Mouse (Mus musculus): ENCODE measurements around the gene Mxd3.

The Mxd3 gene

DNA sequence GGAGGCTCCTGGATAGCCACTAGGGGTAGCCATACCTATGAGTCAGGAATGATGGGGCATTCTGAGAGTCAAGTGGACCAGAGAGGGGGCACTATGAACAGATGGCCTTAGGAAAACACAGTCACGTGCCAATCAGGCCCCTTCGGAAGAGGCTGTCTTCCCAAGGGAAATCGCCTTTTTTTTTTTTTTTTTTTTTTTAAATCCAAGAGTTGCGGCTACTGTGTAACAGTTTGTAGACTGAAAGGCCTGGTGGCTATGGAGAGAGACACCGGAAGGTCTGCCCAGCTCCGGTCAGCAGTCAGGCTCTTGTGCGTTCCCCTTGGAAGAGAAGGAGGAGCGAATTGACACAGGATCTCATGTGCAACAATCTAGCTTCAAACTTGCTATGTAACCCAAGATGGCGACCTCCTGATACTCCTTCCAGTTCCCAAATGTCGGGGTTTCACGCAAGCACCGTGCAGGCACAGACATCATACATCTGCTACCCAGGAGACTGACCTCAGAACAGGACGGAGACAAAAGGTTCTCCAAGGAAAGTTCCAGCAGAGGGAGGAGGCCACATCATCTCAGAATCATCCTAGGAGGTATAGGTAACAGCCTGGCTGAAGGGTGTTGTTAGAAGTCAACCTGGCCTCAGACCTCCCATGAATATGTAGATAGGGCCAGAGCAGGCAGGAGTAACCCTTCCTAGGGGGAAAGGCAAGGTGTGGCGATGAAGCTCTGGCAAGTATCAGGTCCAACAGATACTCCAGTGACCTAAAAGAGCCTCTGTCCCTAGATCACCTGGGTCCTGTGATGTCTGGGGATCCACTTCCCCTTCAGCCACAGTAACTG is 1.2 kb upstream of the Mxd3 start:
- no peak for DNase-seq

DNA sequence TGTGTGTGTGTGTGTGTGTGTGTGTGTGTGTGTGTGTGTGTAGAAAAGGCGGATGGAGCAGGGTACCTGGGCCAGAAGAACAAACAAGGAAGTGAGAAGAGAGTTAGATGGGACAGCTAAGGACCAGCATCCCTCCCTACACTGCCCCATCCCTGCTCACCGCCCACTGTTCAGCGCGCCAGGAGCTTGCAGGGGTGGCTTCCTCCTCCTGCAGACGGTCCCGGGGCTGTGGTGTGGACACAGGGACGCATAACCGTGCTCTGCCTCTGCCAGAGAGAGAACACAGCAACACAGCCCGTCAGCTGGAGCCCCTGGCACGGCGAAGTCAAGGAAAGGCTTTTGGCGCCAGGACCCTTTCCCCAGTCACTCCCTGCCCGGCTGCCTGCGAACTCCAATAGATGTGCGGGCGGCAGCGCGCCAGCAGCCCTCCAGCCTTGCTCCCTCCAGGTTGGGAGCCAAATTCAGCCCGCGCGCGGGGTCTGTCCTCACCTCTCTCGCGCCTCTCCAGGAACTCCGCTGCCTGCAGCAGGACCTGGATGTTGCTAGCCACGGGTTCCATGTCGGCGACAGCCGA is 427 bp downstream of the Mxd3 start:
- DNase-seq: peak; percentile 62

DNA sequence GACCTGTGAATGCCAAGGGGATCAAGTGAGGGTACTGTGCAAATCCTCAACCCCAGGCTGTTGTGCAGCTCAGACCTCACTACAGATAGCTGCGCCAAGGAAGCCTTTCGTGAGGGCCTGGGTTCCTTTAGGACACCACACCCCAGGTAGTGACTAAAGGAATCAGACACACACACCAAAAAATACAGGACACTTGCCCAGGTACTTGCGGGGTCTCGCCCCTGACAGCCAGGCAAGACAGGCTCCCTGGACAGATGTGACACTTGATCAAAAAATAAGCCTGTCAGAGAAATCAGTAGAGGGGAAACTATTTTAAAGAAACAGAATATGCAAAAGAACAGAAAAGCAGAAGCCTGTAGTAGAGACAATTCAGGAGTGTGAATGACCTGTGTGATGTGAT is 982 bp downstream of the Mxd3 start:
- no peak for DNase-seq

DNA sequence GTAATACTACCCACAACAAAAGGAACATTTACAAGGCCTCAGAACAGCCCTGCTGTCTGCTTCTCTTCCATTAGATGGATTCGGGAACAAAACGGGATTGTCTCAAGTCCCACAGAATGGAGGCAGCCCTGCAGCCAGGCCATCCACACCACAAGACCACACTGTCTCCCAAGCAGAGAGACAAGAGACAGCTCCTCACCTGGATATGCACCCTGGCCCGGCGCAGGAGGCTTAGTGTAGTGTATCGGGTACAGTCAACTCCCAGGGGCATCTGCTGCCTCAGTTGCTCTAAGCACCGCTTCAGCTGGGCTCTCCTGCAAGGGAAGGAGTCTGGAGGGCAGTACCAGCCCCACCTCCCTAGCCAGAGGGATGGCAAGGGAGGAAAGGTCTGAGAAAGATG is 1.5 kb downstream of the Mxd3 start:
- DNase-seq: no peak

DNA sequence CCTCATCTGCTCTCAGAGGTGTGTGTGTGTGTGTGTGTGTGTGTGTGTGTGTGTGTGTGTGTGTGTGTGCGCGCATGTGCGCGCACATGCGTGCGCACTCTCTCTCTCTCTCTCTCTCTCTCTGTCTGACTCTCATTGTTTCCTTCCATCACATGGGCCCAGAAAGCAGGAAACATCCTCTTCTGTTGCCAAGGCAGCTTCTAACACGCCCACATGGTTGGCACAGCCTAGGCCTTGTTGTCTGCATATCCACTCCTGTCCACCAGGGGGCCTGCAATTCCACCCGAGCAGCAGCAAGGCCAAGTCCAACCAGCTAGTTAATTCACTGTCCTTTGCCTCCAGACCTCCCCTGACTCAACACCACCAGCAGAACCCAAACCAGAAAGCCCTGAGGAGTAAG is 2.0 kb downstream of the Mxd3 start:
- DNase-seq: peak; percentile 77

DNA sequence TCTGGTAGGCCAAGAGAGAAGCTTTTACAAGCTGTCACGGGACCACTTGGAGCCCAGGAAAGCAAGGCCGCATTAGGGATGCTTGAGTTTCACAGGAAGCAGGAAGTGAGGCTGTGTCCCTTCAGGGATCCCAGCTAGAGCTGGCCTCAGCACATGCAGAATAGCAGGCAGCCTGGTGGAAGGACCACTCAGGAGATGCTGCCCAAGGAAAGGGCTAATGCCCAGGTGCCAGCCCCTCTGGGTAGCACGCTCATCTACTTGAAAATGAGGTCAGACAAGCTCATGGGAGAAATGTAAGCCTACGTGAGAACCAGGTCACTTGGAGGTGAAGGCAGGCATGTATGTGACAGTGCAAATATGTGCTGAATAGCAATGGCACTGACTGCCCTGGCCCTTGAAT is 2.5 kb downstream of the Mxd3 start:
- no peak for DNase-seq

DNA sequence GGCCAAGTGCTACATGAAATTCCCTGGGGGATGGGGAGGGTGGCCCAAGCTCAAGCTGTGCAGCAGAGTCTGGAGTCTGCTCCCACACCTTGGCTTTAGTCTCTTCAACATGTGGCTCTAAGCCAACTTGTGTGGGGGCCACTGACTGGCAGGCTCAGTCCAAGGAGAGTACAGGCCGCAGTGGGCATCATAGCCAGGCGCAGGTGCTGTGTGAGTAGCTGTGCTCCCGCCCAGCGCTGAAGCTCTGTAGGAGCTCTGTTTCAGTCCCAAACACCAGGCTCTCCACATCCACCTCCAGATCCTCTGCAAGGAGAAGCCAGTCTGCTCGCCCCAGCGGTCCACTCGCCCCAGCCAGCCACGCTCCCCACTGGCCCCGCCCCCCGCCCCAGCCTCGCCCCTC is 4.0 kb downstream of the Mxd3 start:
- DNase-seq: no peak

DNA sequence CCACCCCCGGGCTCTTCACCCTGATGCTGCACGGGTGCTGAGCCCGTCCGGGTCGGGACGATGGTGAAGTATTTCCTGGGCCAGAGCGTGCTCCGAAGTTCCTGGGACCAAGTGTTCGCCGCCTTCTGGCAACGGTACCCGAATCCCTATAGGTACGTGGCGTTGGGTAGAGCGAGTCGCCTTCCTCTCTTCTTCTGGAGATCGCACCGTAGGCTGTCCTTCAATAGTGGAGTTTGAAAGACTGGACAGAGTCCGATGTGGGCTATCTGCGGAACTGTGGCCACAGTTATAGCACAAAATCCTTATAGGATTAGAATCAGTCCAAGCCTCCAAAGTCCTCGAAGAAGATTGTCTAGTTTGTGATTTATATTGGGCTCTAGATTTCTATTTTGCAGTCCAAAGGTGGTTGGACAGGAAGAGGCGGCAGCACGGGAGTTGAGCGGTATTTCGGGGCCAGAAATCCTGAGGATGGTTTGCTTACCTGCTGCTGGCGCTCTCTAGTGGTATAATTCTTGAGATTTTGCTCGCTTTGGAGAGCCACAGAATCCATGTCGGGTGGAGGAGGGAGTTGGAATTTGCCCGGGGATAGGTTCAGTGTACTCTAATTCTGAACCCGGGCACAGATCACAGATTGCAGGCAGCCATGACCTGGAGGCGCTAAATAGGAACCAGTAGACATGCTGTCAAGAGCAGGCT is 7.3 kb downstream of the Mxd3 start:
- DNase-seq: no peak

DNA sequence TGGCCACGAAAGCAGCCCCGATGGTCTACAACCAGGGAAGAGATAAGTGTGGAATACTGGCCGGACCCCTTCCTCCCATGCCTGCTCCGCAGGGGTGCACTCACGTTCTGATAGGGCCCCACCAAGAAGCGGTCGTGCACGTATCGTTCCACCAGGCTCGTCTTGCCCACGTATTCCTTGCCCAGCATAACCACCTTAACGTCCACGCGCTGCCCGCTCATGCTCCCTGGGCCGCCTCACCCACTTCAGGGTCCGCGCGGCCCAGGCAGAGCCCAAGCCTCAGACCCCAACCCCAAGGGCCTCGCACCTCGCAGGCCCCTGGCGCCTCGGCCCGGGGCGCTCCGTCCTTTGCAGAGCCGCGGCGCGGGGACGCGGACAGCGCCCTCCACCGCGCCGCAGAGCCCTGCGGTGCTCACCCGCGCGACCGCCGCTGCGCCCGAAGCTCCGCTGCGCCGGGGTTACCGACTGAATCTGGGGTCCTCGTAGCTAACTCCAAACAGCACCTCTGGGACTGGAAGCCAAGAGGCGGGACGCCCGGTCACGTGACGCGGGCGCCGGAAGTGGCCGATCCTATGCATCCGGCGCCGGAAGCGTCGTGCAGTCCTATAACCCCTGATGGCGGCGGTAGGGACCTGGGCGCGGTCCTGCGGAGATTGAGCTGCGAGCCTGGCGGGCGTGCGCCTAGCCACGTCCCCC is 8.0 kb downstream of the Mxd3 start, which contains the start of gene Rab24:
Gene Rab24 (minus strand): TSS at position 513 of the 696 bp plus-strand sequence.
- DNase-seq: peak; percentile 87

DNA sequence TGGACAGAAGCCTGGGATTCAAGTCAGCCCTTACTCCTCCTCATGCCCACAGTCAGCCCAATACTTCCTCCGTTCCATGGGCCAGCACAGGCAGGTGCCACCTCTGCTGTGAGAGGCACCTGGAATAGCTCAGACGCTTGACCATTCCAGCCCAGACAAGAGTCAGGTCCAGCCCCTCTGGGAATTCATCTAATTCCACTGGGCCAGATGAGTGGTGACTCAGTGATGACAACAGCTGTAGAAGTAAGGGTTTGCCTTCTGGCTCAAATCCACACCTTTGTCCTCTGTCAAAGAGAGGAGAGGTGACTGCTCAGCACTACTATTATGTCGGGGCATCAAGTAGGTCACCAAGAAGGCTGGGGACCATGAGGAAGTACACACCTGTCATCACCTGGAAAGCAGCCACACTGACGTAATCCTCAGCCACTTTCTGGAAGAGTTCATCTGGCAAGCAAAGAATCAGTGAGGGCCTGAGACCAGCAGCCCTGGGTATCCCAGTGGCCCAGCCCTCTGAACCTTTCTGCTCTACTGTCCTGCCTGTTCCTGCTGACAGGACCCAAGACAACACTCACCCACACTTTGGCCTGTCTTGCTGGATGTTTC is 9.6 kb downstream of the Mxd3 start, which contains the start of gene Prelid1:
Gene Prelid1 (plus strand): TSS at position 570 of the 603 bp plus-strand sequence.
- no peak for DNase-seq

DNA sequence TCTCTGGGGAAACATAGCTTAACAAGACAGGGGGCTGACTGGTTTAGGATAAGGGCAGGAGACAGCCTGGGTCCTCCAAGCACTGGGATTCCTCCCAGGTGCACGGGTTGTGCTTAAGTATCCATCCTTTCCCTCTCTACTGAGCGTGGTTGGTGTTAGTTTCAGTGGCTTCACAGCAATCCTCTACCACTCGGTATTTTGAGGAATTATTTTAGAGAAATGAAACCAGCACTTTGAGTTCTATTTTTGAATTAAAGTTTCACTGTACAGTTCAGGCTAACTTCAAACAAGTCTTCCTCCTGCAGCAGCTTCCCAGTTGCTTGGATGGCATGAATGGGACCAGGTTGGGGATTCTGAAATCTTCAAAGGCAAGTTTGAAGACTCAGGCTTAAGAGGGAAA is 11.3 kb downstream of the Mxd3 start:
- no peak for DNase-seq

DNA sequence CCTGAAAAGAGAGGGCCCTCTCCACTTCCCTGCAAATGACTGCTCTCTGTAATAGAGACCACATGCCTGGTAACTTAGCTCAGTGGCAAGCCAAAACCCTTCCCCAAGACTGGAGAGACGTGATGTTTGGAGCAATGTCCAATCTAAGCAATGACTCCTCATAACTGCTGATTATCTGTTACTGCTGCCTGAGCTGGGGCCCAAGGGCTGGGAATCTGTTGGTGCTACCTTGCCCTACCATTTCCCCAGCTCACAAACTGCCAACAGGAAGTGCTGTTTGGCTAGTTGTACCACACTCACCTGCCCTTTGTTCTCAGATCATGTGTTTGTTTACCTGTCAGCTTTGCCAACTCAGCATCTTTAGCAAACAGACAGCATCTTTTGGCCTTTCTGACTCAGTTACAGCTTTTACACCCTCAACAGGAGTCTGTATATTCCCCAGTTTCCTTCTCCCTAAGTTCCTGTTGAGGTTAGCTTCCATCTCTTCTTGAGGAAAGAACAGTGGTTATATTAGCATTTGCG is 14.7 kb downstream of the Mxd3 start:
- DNase-seq: no peak

DNA sequence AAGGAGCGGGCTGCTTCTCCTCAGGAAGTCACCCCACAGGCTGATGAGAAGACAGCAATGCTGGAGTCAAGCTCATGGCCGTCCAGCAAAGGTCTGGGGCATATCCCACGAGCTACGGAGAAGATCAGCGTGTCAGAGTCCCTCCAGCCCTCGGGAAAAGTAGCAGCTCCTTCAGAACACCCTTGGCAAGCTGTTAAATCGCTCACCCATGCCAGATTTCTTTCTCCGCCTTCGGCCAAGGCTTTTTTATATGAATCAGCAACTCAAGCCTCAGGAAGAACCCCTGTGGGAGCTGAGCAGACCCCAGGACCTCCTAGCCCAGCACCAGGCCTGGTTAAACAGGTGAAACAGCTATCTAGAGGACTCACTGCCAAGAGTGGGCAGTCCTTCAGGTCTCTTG is 16.6 kb downstream of the Mxd3 start:
- no peak for DNase-seq

DNA sequence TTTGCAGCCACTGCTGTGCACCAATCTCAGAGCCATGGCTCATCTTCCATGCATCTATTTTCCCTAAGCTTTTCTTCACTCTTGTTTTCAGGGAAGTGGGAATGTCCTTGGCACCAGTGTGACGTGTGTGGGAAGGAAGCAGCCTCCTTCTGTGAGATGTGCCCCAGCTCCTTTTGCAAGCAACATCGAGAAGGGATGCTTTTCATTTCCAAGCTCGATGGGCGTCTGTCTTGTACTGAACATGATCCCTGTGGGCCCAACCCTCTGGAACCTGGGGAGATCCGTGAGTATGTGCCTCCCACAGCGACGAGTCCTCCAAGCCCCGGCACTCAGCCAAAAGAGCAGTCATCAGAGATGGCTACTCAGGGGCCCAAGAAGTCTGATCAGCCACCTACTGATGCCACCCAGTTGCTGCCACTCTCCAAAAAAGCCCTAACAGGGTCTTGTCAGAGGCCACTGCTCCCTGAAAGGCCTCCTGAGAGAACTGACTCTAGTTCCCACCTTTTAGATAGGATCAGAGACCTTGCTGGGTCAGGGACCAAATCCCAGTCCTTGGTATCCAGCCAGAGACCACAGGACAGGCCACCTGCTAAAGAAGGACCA is 17.5 kb downstream of the Mxd3 start:
- DNase-seq: no peak

DNA sequence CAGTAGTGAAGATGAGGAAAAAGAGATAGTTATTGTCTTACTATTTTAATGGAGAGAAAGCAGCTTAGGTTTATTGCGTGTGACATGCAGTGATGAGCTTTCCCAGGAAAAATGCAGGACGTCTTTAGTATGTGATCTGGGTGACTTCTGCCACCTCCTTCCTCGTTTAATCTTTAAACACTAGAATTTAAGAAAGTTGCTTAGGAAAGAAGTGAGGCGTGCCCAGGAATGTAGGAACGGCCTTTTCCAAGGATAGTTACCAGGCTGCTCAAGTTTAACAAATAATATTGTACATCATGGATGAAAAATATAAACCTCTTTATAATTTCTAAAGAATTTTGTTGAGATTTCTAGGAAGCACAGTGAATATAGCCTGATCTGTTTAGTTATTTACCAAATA is 28.7 kb downstream of the Mxd3 start:
- DNase-seq: no peak

DNA sequence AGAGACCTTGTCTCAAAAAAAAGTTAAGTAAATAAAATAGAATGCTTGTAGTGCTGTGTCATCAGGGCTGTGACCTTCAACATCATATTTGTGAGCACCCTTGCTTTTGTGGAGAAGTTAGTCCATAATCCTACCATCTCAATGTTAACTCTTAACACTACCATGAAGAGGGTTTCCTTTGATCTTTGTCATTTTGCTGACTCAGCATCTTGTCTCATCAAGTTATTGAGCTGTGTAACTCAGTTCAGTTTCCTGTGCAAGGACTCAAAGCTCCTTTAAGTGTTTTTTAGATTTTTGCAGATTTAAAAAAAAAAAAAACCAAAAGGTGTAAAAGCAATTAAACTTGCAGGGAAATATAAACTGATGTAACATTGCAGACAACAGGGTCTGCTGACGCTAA is 32.9 kb downstream of the Mxd3 start:
- DNase-seq: no peak

DNA sequence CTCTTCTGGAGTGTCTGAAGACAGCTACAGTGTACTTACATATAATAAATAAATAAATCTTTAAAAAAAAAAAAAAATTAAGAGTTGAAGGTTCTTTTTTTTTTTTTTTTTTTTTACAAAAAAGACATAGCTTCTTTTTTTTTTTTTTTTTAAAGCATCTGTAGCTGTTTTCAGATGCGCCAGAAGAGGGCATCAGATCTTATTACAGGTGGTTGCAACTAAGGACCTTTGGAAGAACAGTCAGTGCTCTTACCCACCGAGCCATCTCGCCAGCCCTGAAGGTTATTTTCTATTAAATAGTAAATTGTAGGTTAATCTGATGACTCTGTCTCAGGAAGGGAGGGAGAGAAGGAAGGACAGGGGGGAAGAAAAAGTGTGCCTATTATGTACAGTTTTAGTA is 40.8 kb downstream of the Mxd3 start:
- no peak for DNase-seq

DNA sequence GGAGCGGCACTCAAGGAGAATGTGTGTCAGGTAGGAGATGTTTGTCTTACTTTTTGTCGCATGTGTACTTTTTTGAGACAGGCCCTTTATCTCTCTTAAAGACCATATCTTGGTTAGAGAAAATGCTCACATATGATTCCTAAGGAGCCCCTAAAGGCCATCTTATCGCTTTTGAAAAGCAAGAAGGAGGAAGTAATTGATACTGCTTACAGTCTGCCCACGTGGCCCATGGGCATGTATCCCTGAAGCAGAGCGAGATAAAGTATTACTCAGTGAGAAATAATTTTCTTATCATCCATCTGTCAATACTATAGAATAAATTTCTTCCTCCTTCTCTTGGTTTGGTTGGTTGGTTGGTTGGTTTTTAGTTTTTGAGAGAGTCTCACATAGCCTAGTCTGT is 52.0 kb downstream of the Mxd3 start:
- DNase-seq: no peak

DNA sequence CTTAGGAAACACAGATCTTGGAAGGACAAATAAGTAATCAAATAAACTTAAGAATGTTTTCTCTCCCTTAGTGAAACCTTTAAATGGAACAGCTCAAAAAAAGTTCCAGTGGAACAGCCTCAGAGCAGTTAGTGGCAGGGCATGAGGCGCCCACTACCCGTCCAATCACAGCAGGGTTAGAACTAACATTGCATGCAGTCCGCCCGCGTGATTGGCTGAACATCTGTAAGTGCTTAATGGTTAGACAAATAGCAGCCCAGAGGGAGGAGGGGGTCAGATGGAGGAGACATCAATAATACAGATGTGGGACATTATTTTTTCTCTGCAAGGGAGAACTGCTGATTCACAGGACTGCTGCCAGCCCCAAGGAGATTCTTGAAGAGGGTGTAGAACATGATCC is 52.4 kb downstream of the Mxd3 start:
- no peak for DNase-seq

Measured in right cerebral cortex, postnatal 4 days (tissue).